Mouse (Mus musculus): ENCODE measurements around the gene Slc35c1. TPM values are rescaled to one million over a fixed set of nuclear protein-coding genes. Genes with fewer than 3 reads are reported as not detected.

The Slc35c1 gene
- polyA plus RNA-seq, 1 experiment from 2014 or later, result 15.4 TPM

DNA sequence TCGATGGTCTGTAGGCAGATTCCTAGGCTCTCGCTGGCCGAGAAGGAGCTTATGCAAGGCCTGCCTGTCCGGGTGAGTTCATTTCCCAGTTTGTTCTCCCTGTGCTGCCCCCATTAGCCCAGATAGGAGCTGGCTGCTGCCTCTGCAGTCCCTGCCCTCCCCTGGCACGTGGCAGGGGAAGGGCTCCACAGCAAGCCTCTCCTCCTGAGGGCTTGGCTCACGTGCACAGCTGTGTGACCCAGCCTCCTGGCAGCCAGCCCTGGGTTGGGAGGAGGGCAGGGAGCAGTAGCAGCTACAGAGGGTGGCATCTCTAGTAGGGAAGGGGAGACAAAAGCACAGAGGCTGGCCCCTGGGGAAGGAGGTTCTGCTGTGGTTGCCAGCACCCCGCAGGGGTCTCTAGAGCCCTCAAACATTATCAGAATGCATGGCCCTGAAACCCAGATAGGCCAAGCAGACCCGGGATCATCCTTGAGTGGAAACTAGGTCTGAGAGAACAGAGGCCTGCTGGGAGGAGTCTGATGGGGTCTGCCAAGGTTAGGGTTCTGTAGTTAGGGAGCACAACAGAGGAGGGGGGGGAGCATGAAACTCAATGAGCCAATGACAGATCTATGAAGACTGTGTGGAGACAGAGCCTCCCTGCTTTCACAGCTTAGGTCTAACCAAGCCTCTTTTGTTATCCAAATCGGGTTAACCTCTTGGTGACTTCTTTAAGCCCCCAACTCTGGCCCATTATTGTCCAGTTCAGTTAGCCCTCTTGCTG lies 36.5 kb downstream of the Slc35c1 start:
- peak overlapping the region; percentile 82 for H3K27ac ChIP-seq
- H3K27me3 ChIP-seq (ENCODE audit: control insufficient read depth, insufficient read depth, low read length), result no peaks in the 10 kb centered on the region
- peaks cover 33% of the 10 kb centered on the region for H3K4me1 ChIP-seq (replicated peaks; ENCODE audit: control insufficient read depth, insufficient read depth, low read length)
- H3K9ac ChIP-seq, result no peak overlapping the region
- ATAC-seq (ENCODE audit: low FRiP score) (peak; percentile 32; the same call in 1 of the 2 replicates), DNase-seq (ENCODE audit: low spot score) (peak; percentile 48)
- H3K4me2 ChIP-seq (replicated peaks), result no peak overlapping the region
- H3K9me3 ChIP-seq (ENCODE audit: control insufficient read depth, low read length), result no peaks in the 10 kb centered on the region
- WGBS, result 58% methylated on average over 9 of the region's 9 CpGs
- no peak overlapping the region for H3K4me3 ChIP-seq (replicated peaks; ENCODE audit: low read length)
- peaks cover 60% of the 10 kb centered on the region for H3K36me3 ChIP-seq (replicated peaks; ENCODE audit: control insufficient read depth, insufficient read depth)

DNA sequence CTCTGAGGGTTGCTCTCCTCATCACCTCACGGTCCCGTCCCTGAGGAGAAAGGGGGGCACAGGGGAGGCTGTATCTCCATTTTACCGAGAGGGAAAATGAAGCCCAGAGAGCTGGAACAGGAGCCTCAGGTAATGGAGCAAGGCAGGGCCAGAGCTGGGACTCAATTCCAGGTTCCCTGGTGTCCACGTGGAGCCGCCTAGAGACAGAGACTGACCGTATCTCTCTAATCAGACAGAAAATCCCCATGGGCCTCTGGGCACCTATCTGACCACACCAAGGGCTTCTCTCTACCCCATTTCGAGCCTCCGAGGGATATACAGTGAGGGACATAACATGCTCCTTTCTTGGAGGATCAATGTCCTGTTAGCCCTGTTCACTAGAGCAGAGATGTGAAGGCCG lies 37.2 kb downstream of the Slc35c1 start:
- Histone ChIP-seq H3K36me3 (replicated peaks; ENCODE audit: control insufficient read depth, insufficient read depth) (peaks cover 68% of the 10 kb centered on the region), H3K4me1 (replicated peaks; ENCODE audit: control insufficient read depth, insufficient read depth, low read length) (peaks cover 32% of the 10 kb centered on the region), H3K27me3 (ENCODE audit: control insufficient read depth, insufficient read depth, low read length) (no peaks in the 10 kb centered on the region), H3K4me3 (replicated peaks; ENCODE audit: low read length) (no peak overlapping the region), H3K9me3 (ENCODE audit: control insufficient read depth, low read length) (no peaks in the 10 kb centered on the region), H3K4me2 (replicated peaks) (no peak overlapping the region), H3K9ac (no peak overlapping the region), H3K27ac (peak overlapping the region; percentile 82; the same call in 1 of the 2 replicates)
- no peak for DNase-seq (ENCODE audit: low spot score)
- 93% methylated on average over 9 of the region's 9 CpGs for WGBS
- no peak for ATAC-seq (ENCODE audit: low FRiP score)

DNA sequence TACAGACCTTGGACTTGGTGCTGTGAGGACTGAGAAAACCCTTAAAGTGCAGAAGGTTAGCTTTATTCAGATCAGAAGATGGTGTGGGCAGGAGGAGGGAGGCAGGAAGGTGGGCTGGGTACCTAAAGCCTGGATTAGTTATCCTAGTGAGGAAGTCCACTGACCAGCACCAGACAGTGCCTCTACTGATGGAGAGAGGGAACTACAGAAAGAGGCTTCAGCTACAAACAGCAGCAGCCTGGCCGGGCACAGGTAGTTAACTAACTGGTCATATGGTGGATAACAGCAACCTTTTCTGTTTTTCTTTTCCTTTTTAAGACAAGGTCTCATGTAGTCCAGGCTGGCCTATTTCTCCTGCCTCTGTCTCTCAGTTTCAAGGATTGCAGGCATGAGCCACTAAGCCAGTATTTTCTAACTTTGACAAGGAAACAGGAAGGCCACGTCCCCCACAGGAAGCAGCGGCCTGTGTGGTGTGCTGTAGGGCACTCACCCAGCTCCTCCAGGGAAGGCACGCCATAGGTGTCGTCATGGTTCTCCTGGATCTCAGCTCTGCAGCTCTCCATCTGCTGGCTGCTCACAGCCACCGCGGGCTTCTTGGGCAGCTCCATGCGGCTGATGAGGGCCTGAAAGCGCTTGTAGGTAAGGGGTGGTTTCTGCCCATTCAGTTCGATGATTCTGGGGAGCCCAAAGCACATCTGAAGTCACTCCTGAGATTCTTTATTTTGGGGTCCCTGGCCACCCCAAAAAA lies 37.8 kb downstream of the Slc35c1 start:
- H3K4me2 ChIP-seq (replicated peaks), result no peak overlapping the region
- no peak overlapping the region for H3K4me3 ChIP-seq (replicated peaks; ENCODE audit: low read length)
- WGBS, result 79% methylated on average over 10 of the region's 10 CpGs
- H3K4me1 ChIP-seq (replicated peaks; ENCODE audit: control insufficient read depth, insufficient read depth, low read length), result peaks cover 26% of the 10 kb centered on the region
- H3K9me3 ChIP-seq (ENCODE audit: control insufficient read depth, low read length), result no peaks in the 10 kb centered on the region
- no peak overlapping the region for H3K27ac ChIP-seq
- no peaks in the 10 kb centered on the region for H3K27me3 ChIP-seq (ENCODE audit: control insufficient read depth, insufficient read depth, low read length)
- no peak overlapping the region for H3K9ac ChIP-seq
- no peak for DNase-seq (ENCODE audit: low spot score)
- no peak for ATAC-seq (ENCODE audit: low FRiP score)
- peaks cover 73% of the 10 kb centered on the region for H3K36me3 ChIP-seq (replicated peaks; ENCODE audit: control insufficient read depth, insufficient read depth)

DNA sequence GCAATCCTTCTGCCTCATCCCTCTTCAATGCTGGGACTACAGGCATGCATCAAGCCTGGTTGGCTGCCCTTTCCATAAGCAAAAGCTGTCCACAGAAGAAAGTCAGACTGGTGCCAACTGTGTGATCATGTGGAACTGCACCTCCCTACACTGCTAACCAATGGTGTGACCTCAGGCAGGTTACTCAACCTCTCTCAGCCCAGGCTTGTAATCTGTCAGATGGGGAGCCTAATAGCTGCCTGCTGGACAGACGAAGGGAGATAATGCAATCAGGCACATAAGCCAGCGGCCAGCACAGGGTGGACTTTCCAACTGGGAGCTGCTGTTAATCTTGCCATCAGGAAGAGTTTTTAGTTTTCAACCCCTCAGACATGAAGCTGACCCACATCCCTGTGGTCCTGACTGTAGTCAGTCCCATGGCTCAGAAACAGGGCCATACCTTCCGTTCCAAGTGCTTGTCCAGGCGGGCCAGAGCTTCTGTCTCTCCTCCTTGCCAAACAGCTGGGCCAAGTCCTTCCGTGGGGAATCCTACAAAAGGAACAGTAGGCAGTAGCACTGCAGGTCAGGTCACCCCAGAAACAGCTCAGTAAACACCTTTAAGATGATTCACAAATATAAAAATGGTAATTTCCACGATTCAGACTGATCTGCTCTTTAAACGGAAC lies 38.5 kb downstream of the Slc35c1 start:
- H3K27me3 ChIP-seq (ENCODE audit: control insufficient read depth, insufficient read depth, low read length), result no peaks in the 10 kb centered on the region
- H3K27ac ChIP-seq, result no peak overlapping the region
- no peaks in the 10 kb centered on the region for H3K9me3 ChIP-seq (ENCODE audit: control insufficient read depth, low read length)
- 94% methylated on average over 7 of the region's 7 CpGs for WGBS
- no peak overlapping the region for H3K9ac ChIP-seq
- DNase-seq (ENCODE audit: low spot score), result no peak
- ATAC-seq (ENCODE audit: low FRiP score), result no peak
- no peak overlapping the region for H3K4me3 ChIP-seq (replicated peaks; ENCODE audit: low read length)
- peaks cover 81% of the 10 kb centered on the region for H3K36me3 ChIP-seq (replicated peaks; ENCODE audit: control insufficient read depth, insufficient read depth)
- no peak overlapping the region for H3K4me2 ChIP-seq (replicated peaks)
- peaks cover 22% of the 10 kb centered on the region for H3K4me1 ChIP-seq (replicated peaks; ENCODE audit: control insufficient read depth, insufficient read depth, low read length)

DNA sequence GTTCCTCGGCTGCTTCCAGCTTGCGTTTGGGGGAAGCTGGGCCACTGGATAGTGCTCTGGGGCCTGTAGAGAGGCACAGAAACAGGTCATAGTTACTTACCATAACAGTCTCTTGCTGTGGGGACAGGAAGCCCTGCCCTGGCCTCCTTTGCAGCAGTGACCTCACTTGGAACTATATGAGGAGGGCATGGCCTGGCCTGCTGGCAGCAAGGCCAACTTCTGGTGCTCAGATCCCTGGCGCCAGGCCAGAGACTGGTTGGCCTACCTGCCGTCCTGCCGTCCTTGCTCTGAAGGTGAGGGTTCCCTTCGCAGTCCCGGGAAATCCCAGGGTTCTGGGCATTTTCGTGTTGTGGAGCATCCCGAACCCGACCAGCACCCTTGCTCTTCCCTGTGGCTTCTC lies 48.6 kb downstream of the Slc35c1 start:
- DNase-seq (ENCODE audit: low spot score) (no peak), ATAC-seq (ENCODE audit: low FRiP score) (no peak)
- Histone ChIP-seq H3K4me3 (replicated peaks; ENCODE audit: low read length) (no peak overlapping the region), H3K9ac (no peak overlapping the region), H3K36me3 (replicated peaks; ENCODE audit: control insufficient read depth, insufficient read depth) (peaks cover 100% of the 10 kb centered on the region), H3K4me2 (replicated peaks) (no peak overlapping the region), H3K9me3 (ENCODE audit: control insufficient read depth, low read length) (no peaks in the 10 kb centered on the region), H3K27ac (no peak overlapping the region), H3K4me1 (replicated peaks; ENCODE audit: control insufficient read depth, insufficient read depth, low read length) (no peaks in the 10 kb centered on the region), H3K27me3 (ENCODE audit: control insufficient read depth, insufficient read depth, low read length) (no peaks in the 10 kb centered on the region)
- WGBS, result 95% methylated on average over 10 of the region's 10 CpGs

- Histone ChIP-seq H3K36me3 (replicated peaks; ENCODE audit: control insufficient read depth, insufficient read depth) (peaks cover 94% of the 10 kb centered on the region), H3K9ac (no peak overlapping the region), H3K4me3 (replicated peaks; ENCODE audit: low read length) (no peak overlapping the region), H3K4me2 (replicated peaks) (no peak overlapping the region), H3K4me1 (replicated peaks; ENCODE audit: control insufficient read depth, insufficient read depth, low read length) (no peaks in the 10 kb centered on the region), H3K27me3 (ENCODE audit: control insufficient read depth, insufficient read depth, low read length) (no peaks in the 10 kb centered on the region), H3K27ac (no peak overlapping the region), H3K9me3 (ENCODE audit: control insufficient read depth, low read length) (no peaks in the 10 kb centered on the region)
- ATAC-seq (ENCODE audit: low FRiP score) (no peak), DNase-seq (ENCODE audit: low spot score) (no peak)
- WGBS, result 91% methylated on average over 18 of the region's 18 CpGs
Observed at GRCm38 (mm10) chr2:92408309-92409045, 51.9 kb downstream of the Slc35c1 start.

DNA sequence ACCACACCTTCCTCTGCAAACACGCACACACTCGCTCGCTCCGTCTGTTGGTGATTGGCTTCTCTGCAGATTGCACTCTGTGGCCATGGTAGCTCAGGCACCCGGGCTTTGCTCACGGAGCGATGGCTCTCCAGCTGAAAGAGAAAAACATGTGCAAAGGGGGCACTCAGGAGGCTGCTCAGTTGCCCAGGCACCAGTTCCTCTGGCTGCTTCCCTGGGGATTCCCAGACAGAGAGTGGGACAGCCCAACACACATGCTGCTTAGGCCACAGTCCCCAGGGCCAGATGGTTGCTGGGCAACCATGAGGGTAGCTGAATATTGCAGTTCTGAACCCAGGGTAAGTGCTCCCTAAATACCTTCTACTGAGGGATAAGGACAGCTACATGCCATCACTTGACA lies 54.7 kb downstream of the Slc35c1 start:
- Histone ChIP-seq H3K9ac (no peak overlapping the region), H3K4me3 (replicated peaks; ENCODE audit: low read length) (no peak overlapping the region), H3K27ac (no peak overlapping the region), H3K4me2 (replicated peaks) (no peak overlapping the region), H3K27me3 (ENCODE audit: control insufficient read depth, insufficient read depth, low read length) (no peaks in the 10 kb centered on the region), H3K9me3 (ENCODE audit: control insufficient read depth, low read length) (no peaks in the 10 kb centered on the region), H3K36me3 (replicated peaks; ENCODE audit: control insufficient read depth, insufficient read depth) (peaks cover 71% of the 10 kb centered on the region), H3K4me1 (replicated peaks; ENCODE audit: control insufficient read depth, insufficient read depth, low read length) (0 out of 2 replicates have a peak, but pooled peaks cover 9% of the 10 kb centered on the region)
- DNase-seq (ENCODE audit: low spot score) (no peak), ATAC-seq (ENCODE audit: low FRiP score) (no peak)
- 56% methylated on average over 7 of the region's 7 CpGs for WGBS

GRCm38 (mm10) chr2:92404737-92405136 lies 55.6 kb downstream of the Slc35c1 start:
- no peaks in the 10 kb centered on the region for H3K27me3 ChIP-seq (ENCODE audit: control insufficient read depth, insufficient read depth, low read length)
- ATAC-seq (ENCODE audit: low FRiP score) (no peak), DNase-seq (ENCODE audit: low spot score) (no peak)
- no peaks in the 10 kb centered on the region for H3K9me3 ChIP-seq (ENCODE audit: control insufficient read depth, low read length)
- no peak overlapping the region for H3K4me2 ChIP-seq (replicated peaks)
- H3K9ac ChIP-seq, result no peak overlapping the region
- 0 out of 2 replicates have a peak, but pooled peaks cover 9% of the 10 kb centered on the region for H3K4me1 ChIP-seq (replicated peaks; ENCODE audit: control insufficient read depth, insufficient read depth, low read length)
- H3K27ac ChIP-seq, result no peak overlapping the region
- WGBS, result 84% methylated on average over 6 of the region's 6 CpGs
- H3K36me3 ChIP-seq (replicated peaks; ENCODE audit: control insufficient read depth, insufficient read depth), result peaks cover 61% of the 10 kb centered on the region
- H3K4me3 ChIP-seq (replicated peaks; ENCODE audit: low read length), result no peak overlapping the region

All from hindbrain, embryonic 14.5 days (tissue).